Mouse (Mus musculus) retina, postnatal 7 days (tissue): ENCODE measurements around the gene Sgca.
A peak's percentile ranks its signal among the peaks of the same experiment; 100 is the strongest.
"Not testable (repeated sequence)": the region's sequence is repeated elsewhere in the genome, so short reads cannot be mapped to it uniquely, and the experiment has no call there.

Experiments used
- DNase-seq: peaks from one replicate; pipeline ENCODE4 v3.0.0-alpha.2; 2012; ENCODE audit warnings: low read depth, low spot score

Sgca gene

GRCm38 (mm10) chr11:94976199-94976598, at the start of gene Sgca:
Gene Sgca, minus strand, starts transcription at chr11:94976327.
- no peak for DNase-seq

- no peak for DNase-seq
Measured at GRCm38 (mm10) chr11:95025227-95026012, 49.3 kb upstream of the Sgca start.

DNA sequence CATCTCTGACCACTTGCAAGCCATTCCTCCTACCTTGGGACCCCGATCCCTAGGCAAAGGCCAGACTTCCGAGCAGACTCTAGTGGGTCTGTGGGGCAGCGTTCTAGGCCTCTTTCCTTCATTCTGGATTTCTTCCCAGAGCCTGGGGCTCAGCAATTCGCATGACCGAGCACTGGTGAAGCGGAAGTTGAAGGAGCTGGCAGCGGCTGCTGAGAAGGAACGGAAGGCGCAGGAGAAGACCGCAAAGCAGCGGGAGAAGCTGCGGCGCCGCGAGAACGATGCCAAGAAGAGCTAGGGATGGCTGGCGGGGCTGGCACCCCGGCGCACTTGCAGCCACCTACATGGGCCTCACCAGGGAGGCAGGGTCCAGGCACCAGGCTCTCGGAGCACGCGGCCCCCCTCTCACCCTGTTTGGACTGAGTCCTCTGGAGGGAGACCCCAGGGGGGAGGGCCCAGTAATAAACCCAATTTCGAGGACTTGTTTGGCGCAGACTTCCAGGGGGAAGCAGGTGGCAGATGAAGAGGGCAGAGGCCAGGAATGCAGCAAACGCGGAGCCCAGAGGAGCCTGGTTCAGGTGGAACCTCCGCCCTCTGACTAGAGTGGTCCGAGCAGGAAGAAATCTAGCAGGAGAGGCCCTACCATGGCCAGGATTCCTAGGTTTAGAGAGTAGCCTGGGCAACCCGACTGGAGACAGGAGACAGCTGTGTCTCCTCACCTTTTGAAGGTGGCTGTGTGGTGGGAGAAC, 48.5 kb upstream of the Sgca start:
- no peak for DNase-seq

- DNase-seq: no peak
Measured at GRCm38 (mm10) chr11:95023481-95023880, 47.4 kb upstream of the Sgca start.

DNA sequence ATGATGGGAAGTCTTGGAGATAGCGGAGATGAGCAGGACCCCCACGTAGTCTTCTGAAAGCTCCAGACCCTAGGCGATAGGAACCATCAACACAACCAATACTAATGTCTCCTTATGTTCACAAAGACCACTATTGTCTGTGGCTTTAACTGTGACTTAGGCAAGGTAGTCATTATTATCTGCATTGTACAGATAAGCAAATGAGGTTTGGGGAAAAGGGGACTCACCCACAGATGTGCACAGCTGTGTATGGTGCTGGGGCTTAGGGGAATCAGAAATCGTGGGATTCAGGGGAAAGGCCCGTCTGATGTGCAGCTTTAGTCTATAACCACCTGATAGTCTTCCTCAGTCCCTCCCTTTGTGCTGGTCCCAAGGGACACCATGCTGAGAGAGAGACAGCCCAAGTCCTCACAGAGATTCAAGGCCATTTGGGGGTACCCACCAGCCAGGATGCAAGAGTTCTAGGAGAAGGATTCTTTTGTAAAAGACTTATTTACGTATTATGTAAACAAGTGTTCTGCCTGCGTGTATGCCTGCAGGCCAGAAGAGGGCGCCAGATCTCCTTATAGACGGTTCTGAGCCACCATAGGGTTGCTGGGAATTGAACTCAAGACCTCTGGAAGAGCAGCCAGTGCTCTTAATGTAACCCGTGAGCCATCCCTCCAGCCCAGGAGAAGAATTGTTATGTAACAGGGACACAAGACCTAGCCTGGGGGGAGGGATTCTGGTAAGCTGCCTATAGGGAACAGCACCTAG, 46.3 kb upstream of the Sgca start:
- DNase-seq: no peak

DNA sequence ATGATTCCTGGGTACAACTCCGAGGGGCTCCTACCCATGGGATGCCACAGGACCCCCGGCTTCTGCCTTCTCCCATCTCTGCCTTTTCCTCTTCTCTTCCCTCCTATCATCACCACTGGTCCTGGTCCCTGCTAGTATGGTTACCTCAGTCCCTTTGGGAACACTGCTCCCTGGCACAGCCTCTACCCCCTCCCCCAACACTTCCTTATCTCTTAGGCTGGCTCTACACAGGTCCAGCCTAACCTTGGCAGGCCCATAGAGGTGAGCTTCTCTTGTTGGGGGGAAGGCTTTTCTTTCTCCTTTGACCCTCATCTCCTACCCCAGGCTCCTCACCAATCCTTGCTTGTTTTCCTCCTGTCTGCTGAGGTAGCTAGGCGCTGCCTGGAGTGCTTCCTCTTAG, 39.4 kb upstream of the Sgca start:
- DNase-seq: no peak

DNA sequence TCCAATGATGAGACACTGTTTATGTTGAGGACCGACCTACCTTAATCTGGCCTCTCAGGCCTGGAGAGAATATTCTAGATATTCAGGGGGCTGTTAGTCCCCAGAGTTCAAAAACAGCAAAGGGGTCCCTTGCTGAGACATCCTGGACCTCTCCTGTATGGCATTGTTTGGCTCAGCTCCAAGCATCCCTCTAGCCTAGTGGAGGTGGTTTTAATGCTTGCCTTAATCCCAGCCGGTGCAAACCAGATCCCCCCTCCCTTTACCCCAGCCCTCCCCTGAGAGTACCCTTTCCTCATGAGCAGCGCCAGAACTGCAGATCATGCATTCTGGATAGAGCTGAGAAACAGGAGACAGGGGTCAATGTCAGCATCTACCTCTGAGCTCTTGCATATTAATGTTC, 36.4 kb upstream of the Sgca start:
- DNase-seq: no peak

GRCm38 (mm10) chr11:95012075-95012474, 35.9 kb upstream of the Sgca start:
- DNase-seq: no peak

GRCm38 (mm10) chr11:95011416-95011815, 35.3 kb upstream of the Sgca start:
- no peak for DNase-seq

GRCm38 (mm10) chr11:95010841-95011403, 34.8 kb upstream of the Sgca start:
- DNase-seq: not testable (repeated sequence)

GRCm38 (mm10) chr11:95010141-95010739, 34.1 kb upstream of the Sgca start:
- no peak for DNase-seq

DNA sequence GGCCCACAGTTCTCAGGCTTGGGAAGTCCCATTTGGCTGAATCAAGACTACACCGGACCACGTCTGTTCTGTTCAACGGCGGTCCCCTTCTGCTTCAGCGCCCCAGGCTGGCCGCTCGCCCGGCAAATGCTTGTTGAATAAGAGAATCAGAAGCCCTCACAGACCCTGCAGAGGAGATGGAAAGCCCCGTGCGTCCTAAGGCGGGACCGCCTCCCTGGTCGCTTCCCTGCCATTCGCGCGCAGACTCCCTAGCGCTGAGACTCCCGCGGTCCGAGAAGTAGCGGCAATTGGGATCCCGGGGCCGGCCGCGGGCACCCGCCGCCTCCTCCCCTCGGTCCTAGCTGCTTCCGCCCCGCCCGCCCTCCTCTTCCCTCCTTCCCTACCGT, 33.5 kb upstream of the Sgca start, which contains the start of gene Samd14:
Gene Samd14, plus strand, starts transcription at position 251 of the 386 bp plus-strand sequence.
- peak; percentile 66 for DNase-seq

GRCm38 (mm10) chr11:95008661-95009628, 32.8 kb upstream of the Sgca start:
- no peak for DNase-seq

DNA sequence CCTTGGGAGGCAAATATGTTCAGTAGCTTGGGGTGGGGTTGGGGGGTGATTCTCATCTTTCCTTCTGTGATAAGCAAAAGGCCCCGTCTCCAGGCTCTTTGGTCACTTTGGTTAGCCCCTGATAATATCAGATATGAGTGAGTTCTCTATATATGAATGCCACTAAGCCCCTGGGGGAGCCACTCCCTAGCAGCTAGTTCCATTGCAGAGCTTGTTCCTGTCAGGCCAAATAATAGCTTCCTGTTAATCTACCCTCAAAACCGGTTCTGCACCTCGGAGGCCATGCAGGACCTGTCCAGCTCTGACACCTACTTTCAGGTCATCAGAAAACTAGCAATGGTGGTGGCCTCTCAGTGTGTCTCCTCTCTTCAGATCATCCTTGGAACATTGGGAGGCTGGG, 31.3 kb upstream of the Sgca start:
- DNase-seq: no peak

DNA sequence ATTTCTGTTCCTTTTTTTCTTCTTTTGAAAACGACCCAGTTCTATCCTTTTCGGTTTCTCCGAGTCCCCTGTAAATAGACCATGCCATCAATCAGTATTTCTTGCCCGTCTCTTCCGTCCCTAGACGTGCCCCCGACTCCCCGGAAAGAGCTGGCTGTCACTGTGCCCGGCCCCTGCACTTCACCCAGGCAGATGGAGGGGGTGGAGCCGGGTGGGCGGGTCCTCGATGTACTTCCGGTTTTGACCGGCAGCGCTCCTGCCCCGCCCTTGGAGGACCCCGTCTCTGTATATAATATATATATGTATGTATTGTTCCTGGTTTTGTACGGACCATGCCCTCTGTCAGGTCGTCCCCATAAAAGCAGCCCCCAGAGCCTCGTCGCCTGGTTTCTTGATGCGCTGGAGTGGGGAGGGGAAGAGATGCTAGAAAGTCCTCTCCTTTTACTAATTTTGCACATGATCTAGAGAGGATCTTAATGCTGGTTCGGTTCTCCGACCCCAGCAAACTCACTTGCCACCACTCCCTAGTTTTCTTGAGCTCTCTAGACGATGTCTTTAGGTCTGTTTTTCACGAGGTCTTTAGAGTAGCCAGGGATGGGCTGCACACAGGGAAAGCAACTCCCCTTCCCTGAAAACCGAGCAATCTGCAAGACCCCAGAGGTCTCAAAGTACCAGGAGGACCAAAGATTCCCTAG, 30.5 kb upstream of the Sgca start:
- DNase-seq: no peak

- DNase-seq: no peak
Measured at GRCm38 (mm10) chr11:95006038-95006437, 29.9 kb upstream of the Sgca start.

DNA sequence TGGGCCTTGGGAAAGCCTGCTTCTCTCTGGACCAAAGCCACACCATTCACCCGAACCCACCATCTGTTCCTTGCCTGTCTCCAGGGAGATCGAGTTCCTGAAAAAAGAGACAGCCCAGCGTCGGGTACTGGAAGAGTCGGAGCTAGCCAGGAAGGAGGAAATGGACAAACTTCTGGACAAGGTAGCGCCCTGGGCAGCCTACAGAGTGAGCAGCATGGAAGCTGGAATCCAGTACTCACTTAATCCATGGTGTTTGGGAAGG, 28.7 kb upstream of the Sgca start:
- DNase-seq: no peak

DNA sequence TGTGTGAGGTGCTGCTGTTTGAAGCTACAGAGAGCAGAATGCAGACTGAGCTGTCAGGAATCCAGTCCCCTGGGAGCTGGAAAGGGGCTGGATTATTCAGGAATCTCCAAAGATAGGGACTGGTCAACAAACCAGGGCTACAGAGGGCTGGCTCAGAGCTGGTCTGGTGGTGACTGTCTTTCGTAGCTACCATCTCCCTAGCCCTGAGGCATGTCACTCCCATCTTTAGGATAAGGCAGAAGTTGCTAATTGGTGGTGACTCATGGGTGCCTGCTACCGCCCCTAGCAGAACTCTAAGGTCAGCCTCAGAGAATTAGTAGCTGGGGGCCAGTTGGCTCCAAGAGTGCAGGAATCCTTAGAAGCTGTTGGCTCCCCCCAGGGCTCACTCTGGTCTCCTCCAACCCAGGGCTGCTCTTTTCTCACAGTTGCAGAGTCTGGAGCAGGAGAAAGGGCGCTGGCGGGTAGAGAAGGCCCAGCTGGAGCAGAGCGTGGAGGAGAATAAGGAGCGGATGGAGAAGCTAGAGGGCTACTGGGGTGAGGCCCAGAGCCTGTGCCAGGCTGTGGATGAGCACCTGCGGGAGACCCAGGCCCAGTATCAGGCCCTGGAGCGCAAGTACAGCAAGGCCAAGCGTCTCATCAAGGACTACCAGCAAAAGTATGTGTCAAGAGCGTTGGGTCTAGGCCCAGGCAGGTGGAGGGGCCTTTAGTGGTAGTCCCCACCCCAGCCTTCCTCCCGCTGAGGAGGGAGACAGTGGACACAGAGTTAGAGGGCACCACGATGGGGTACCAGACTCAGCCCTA, 28.2 kb upstream of the Sgca start:
- DNase-seq: no peak

GRCm38 (mm10) chr11:95002705-95003104, 26.6 kb upstream of the Sgca start:
- DNase-seq: no peak
